Mouse (Mus musculus): ENCODE measurements around the gene Bbs9.

- TF ChIP-seq POLR2A (IDR thresholded peaks at IDR 0.05; ENCODE audit: low read depth, low read length) (no peak), CTCF (conservative IDR thresholded peaks at IDR 0.05; ENCODE audit: insufficient read depth, insufficient read length, low read depth, low read length) (no peak)
These were observed 222.3 kb downstream of the Bbs9 start for GRCm38 (mm10) chr9:22697811-22698210.
